Mouse (Mus musculus): Measurements from ENCODE around the gene Zranb2. TPM values are rescaled to one million over a fixed set of nuclear protein-coding genes. Genes with fewer than 3 reads are reported as not detected.

Zranb2 gene
- polyA plus RNA-seq, 1 experiment from 2014 or later: 150 TPM

GRCm38 (mm10) chr3:157575441-157576342 lies 41.7 kb downstream of the Zranb2 start:
- H3K4me3 ChIP-seq (ENCODE audit: low read depth, low read length): no peak overlapping the region
- no peak overlapping the region for H3K4me2 ChIP-seq (replicated peaks; ENCODE audit: low read depth, low read length)
- WGBS: 83% methylated on average over 9 of the region's 9 CpGs
- ATAC-seq (ENCODE audit: low FRiP score) (peak; percentile 30; the same call in 1 of the 2 replicates), DNase-seq (ENCODE audit: low spot score) (no peak)
- H3K27me3 ChIP-seq (ENCODE audit: control insufficient read depth, insufficient read depth, low read length): no peaks in the 10 kb centered on the region
- H3K9me3 ChIP-seq (ENCODE audit: control insufficient read depth, low read length): no peaks in the 10 kb centered on the region
- H3K4me1 ChIP-seq (replicated peaks; ENCODE audit: control insufficient read depth, insufficient read depth, low read length): no peaks in the 10 kb centered on the region
- no peaks in the 10 kb centered on the region for H3K36me3 ChIP-seq (ENCODE audit: control insufficient read depth, insufficient read depth, low read length)
- H3K27ac ChIP-seq (ENCODE audit: low read depth, low read length): no peak overlapping the region
- no peak overlapping the region for H3K9ac ChIP-seq (ENCODE audit: low read depth, low read length)

- no peak for DNase-seq (ENCODE audit: low spot score)
Measured at GRCm38 (mm10) chr3:157576343-157576722, 42.4 kb downstream of the Zranb2 start.

GRCm38 (mm10) chr3:157576862-157577261 lies 42.9 kb downstream of the Zranb2 start:
- Histone ChIP-seq H3K9ac (ENCODE audit: low read depth, low read length) (no peak overlapping the region), H3K9me3 (ENCODE audit: control insufficient read depth, low read length) (no peaks in the 10 kb centered on the region), H3K36me3 (ENCODE audit: control insufficient read depth, insufficient read depth, low read length) (no peaks in the 10 kb centered on the region), H3K4me2 (replicated peaks; ENCODE audit: low read depth, low read length) (no peak overlapping the region), H3K27me3 (ENCODE audit: control insufficient read depth, insufficient read depth, low read length) (no peaks in the 10 kb centered on the region), H3K4me1 (replicated peaks; ENCODE audit: control insufficient read depth, insufficient read depth, low read length) (no peaks in the 10 kb centered on the region), H3K4me3 (ENCODE audit: low read depth, low read length) (no peak overlapping the region), H3K27ac (ENCODE audit: low read depth, low read length) (no peak overlapping the region)
- ATAC-seq (ENCODE audit: low FRiP score) (no peak), DNase-seq (ENCODE audit: low spot score) (no peak)
- 86% methylated on average over 1 of the region's 1 CpGs for WGBS

More at GRCm38 (mm10) chr3:157576343-157576722, 42.4 kb downstream of the Zranb2 start:
- Histone ChIP-seq H3K4me1 (replicated peaks; ENCODE audit: control insufficient read depth, insufficient read depth, low read length) (no peaks in the 10 kb centered on the region), H3K27me3 (ENCODE audit: control insufficient read depth, insufficient read depth, low read length) (no peaks in the 10 kb centered on the region), H3K9ac (ENCODE audit: low read depth, low read length) (no peak overlapping the region), H3K4me2 (replicated peaks; ENCODE audit: low read depth, low read length) (no peak overlapping the region), H3K4me3 (ENCODE audit: low read depth, low read length) (no peak overlapping the region), H3K27ac (ENCODE audit: low read depth, low read length) (no peak overlapping the region), H3K36me3 (ENCODE audit: control insufficient read depth, insufficient read depth, low read length) (no peaks in the 10 kb centered on the region), H3K9me3 (ENCODE audit: control insufficient read depth, low read length) (no peaks in the 10 kb centered on the region)
- 62% methylated on average over 1 of the region's 1 CpGs for WGBS
- no peak for ATAC-seq (ENCODE audit: low FRiP score)

- DNase-seq (ENCODE audit: low spot score): no peak
- H3K36me3 ChIP-seq (ENCODE audit: control insufficient read depth, insufficient read depth, low read length): no peaks in the 10 kb centered on the region
- WGBS: 86% methylated on average over 5 of the region's 5 CpGs
Measured at GRCm38 (mm10) chr3:157578469-157579170, 44.7 kb downstream of the Zranb2 start.

GRCm38 (mm10) chr3:157579376-157579775 lies 45.4 kb downstream of the Zranb2 start:
- H3K36me3 ChIP-seq (ENCODE audit: control insufficient read depth, insufficient read depth, low read length): no peaks in the 10 kb centered on the region

More at GRCm38 (mm10) chr3:157578469-157579170, 44.7 kb downstream of the Zranb2 start:
- Histone ChIP-seq H3K4me2 (replicated peaks; ENCODE audit: low read depth, low read length) (no peak overlapping the region), H3K9ac (ENCODE audit: low read depth, low read length) (no peak overlapping the region), H3K9me3 (ENCODE audit: control insufficient read depth, low read length) (no peaks in the 10 kb centered on the region), H3K4me1 (replicated peaks; ENCODE audit: control insufficient read depth, insufficient read depth, low read length) (no peaks in the 10 kb centered on the region; the same call in 1 of the 2 replicates), H3K27me3 (ENCODE audit: control insufficient read depth, insufficient read depth, low read length) (no peaks in the 10 kb centered on the region), H3K4me3 (ENCODE audit: low read depth, low read length) (no peak overlapping the region), H3K27ac (ENCODE audit: low read depth, low read length) (no peak overlapping the region)
- ATAC-seq (ENCODE audit: low FRiP score): no peak

GRCm38 (mm10) chr3:157580299-157580698 lies 46.3 kb downstream of the Zranb2 start:
- DNase-seq (ENCODE audit: low spot score) (no peak), ATAC-seq (ENCODE audit: low FRiP score) (no peak)
- Histone ChIP-seq H3K36me3 (ENCODE audit: control insufficient read depth, insufficient read depth, low read length) (no peaks in the 10 kb centered on the region), H3K9me3 (ENCODE audit: control insufficient read depth, low read length) (no peaks in the 10 kb centered on the region), H3K4me2 (replicated peaks; ENCODE audit: low read depth, low read length) (no peak overlapping the region), H3K4me3 (ENCODE audit: low read depth, low read length) (no peak overlapping the region), H3K9ac (ENCODE audit: low read depth, low read length) (no peak overlapping the region), H3K4me1 (replicated peaks; ENCODE audit: control insufficient read depth, insufficient read depth, low read length) (no peaks in the 10 kb centered on the region; the same call in 1 of the 2 replicates), H3K27me3 (ENCODE audit: control insufficient read depth, insufficient read depth, low read length) (no peaks in the 10 kb centered on the region), H3K27ac (ENCODE audit: low read depth, low read length) (no peak overlapping the region)
- WGBS: 70% methylated on average over 4 of the region's 4 CpGs

More at GRCm38 (mm10) chr3:157579376-157579775, 45.4 kb downstream of the Zranb2 start:
- ATAC-seq (ENCODE audit: low FRiP score) (no peak), DNase-seq (ENCODE audit: low spot score) (no peak)
- Histone ChIP-seq H3K9ac (ENCODE audit: low read depth, low read length) (no peak overlapping the region), H3K27ac (ENCODE audit: low read depth, low read length) (no peak overlapping the region), H3K4me1 (replicated peaks; ENCODE audit: control insufficient read depth, insufficient read depth, low read length) (no peaks in the 10 kb centered on the region; the same call in 1 of the 2 replicates), H3K4me3 (ENCODE audit: low read depth, low read length) (no peak overlapping the region), H3K27me3 (ENCODE audit: control insufficient read depth, insufficient read depth, low read length) (no peaks in the 10 kb centered on the region), H3K4me2 (replicated peaks; ENCODE audit: low read depth, low read length) (no peak overlapping the region), H3K9me3 (ENCODE audit: control insufficient read depth, low read length) (no peaks in the 10 kb centered on the region)
- WGBS: 77% methylated on average over 2 of the region's 2 CpGs

GRCm38 (mm10) chr3:157581755-157582154 lies 47.8 kb downstream of the Zranb2 start:
- Histone ChIP-seq H3K27me3 (ENCODE audit: control insufficient read depth, insufficient read depth, low read length) (no peaks in the 10 kb centered on the region), H3K4me3 (ENCODE audit: low read depth, low read length) (no peak overlapping the region), H3K9ac (ENCODE audit: low read depth, low read length) (no peak overlapping the region), H3K4me1 (replicated peaks; ENCODE audit: control insufficient read depth, insufficient read depth, low read length) (no peaks in the 10 kb centered on the region; the same call in 1 of the 2 replicates), H3K27ac (ENCODE audit: low read depth, low read length) (no peak overlapping the region), H3K9me3 (ENCODE audit: control insufficient read depth, low read length) (no peaks in the 10 kb centered on the region), H3K4me2 (replicated peaks; ENCODE audit: low read depth, low read length) (no peak overlapping the region), H3K36me3 (ENCODE audit: control insufficient read depth, insufficient read depth, low read length) (no peaks in the 10 kb centered on the region)
- 25% methylated on average over 2 of the region's 2 CpGs for WGBS
- DNase-seq (ENCODE audit: low spot score) (no peak), ATAC-seq (ENCODE audit: low FRiP score) (no peak)

- ATAC-seq (ENCODE audit: low FRiP score): peak; percentile 51; the same call in 1 of the 2 replicates
- H3K27ac ChIP-seq (ENCODE audit: low read depth, low read length): no peak overlapping the region
Measured at GRCm38 (mm10) chr3:157582626-157583405, 48.9 kb downstream of the Zranb2 start.

More at GRCm38 (mm10) chr3:157582626-157583405, 48.9 kb downstream of the Zranb2 start:
- H3K4me2 ChIP-seq (replicated peaks; ENCODE audit: low read depth, low read length): no peak overlapping the region
- no peaks in the 10 kb centered on the region for H3K27me3 ChIP-seq (ENCODE audit: control insufficient read depth, insufficient read depth, low read length)
- H3K9me3 ChIP-seq (ENCODE audit: control insufficient read depth, low read length): no peaks in the 10 kb centered on the region
- no peaks in the 10 kb centered on the region for H3K36me3 ChIP-seq (ENCODE audit: control insufficient read depth, insufficient read depth, low read length)
- no peak overlapping the region for H3K9ac ChIP-seq (ENCODE audit: low read depth, low read length)
- no peak overlapping the region for H3K4me3 ChIP-seq (ENCODE audit: low read depth, low read length)
- H3K4me1 ChIP-seq (replicated peaks; ENCODE audit: control insufficient read depth, insufficient read depth, low read length): no peaks in the 10 kb centered on the region; the same call in 1 of the 2 replicates
- DNase-seq (ENCODE audit: low spot score): peak; percentile 39
- 44% methylated on average over 5 of the region's 5 CpGs for WGBS

Measured in hindbrain, embryonic 11.5 days (tissue).